Mouse (Mus musculus) forebrain, embryonic 15.5 days (tissue): Measurements from ENCODE around the gene Fads1. TPM values are rescaled to one million over a fixed set of nuclear protein-coding genes. Genes with fewer than 3 reads are reported as not detected.
A peak's percentile ranks its signal among the peaks of the same experiment; 100 is the strongest.

Experiments used
- ATAC-seq: fragments of 200-750 bp; cut with Nextera tagmentation; replicated peaks from 2 replicates; pipeline ENCODE4 v1.8.0; 2017; ENCODE audit warnings: mild to moderate bottlenecking, moderate TSS enrichment, moderate library complexity
- H3K27ac ChIP-seq: fragments of 300-500 bp; sonication (generic); replicated peaks from 2 replicates; pipeline ENCODE4 v1.5.1; 2015; ENCODE audit warnings: mild to moderate bottlenecking, inconsistent platforms
- H3K27me3 ChIP-seq: fragments of 300-500 bp; sonication (generic); 2 replicates; pipeline ENCODE4 v1.6.1; 2015; ENCODE audit warnings: inconsistent platforms
- H3K36me3 ChIP-seq: fragments of 300-500 bp; sonication (generic); 2 replicates; pipeline ENCODE4 v1.6.1; 2015; ENCODE audit warnings: mild to moderate bottlenecking, inconsistent platforms
- H3K4me1 ChIP-seq: fragments of 300-500 bp; sonication (generic); 2 replicates; pipeline ENCODE4 v1.6.1; 2015; ENCODE audit warnings: inconsistent platforms
- H3K4me2 ChIP-seq: fragments of 300-500 bp; sonication (generic); replicated peaks from 2 replicates; pipeline ENCODE4 v1.6.1; 2015; ENCODE audit warnings: mild to moderate bottlenecking, inconsistent platforms
- H3K4me3 ChIP-seq: fragments of 300-500 bp; sonication (generic); 2 replicates; pipeline ENCODE4 v1.5.1; 2015; ENCODE audit warnings: mild to moderate bottlenecking, inconsistent platforms
- H3K9ac ChIP-seq: fragments of 300-500 bp; sonication (generic); replicated peaks from 2 replicates; pipeline ENCODE4 v1.6.1; 2015; ENCODE audit warnings: mild to moderate bottlenecking, inconsistent platforms
- H3K9me3 ChIP-seq: fragments of 300-500 bp; sonication (generic); 2 replicates; pipeline ENCODE4 v1.6.1; 2016; ENCODE audit warnings: inconsistent platforms
- WGBS: fragments of 180-500 bp; shearing (Covaris S2); methylation state at CpG from one replicate; pipeline ENCODE4 v1.1.7; 2015; ENCODE audit warnings: mixed read lengths; 5-methylcytosine and 5-hydroxymethylcytosine counted together
- microRNA-seq: library from miRNA; unstranded; fragments of <30 nt; microRNA quantifications from one replicate; pipeline ENCODE4, GENCODE M21; 2016
- polyA plus RNA-seq: library from polyadenylated mRNA; unstranded; fragments of >200 nt; fragmentation: Nextera tagmentation; extraction: Ambion mirVana; gene quantifications from 2 replicates; pipeline ENCODE4 v1.2.1, GENCODE M21; 2015

Fads1 gene
- polyA plus RNA-seq, 1 experiment from 2014 or later: 166 TPM

GRCm38 (mm10) chr19:10239975-10240653 lies 57.4 kb downstream of the Fads1 start:
- Histone ChIP-seq H3K36me3 (no peaks in the 10 kb centered on the region), H3K27ac (no peak overlapping the region), H3K4me1 (peaks cover 9% of the 10 kb centered on the region; the same call in 1 of the 2 replicates), H3K27me3 (peaks cover 17% of the 10 kb centered on the region), H3K4me2 (peak overlapping the region; percentile 58), H3K4me3 (peak overlapping the region; percentile 40), H3K9ac (peak overlapping the region; percentile 36), H3K9me3 (no peaks in the 10 kb centered on the region)
- ATAC-seq: peak; percentile 12; the same call in 1 of the 2 replicates
- 5% methylated on average over 26 of the region's 26 CpGs for WGBS

DNA sequence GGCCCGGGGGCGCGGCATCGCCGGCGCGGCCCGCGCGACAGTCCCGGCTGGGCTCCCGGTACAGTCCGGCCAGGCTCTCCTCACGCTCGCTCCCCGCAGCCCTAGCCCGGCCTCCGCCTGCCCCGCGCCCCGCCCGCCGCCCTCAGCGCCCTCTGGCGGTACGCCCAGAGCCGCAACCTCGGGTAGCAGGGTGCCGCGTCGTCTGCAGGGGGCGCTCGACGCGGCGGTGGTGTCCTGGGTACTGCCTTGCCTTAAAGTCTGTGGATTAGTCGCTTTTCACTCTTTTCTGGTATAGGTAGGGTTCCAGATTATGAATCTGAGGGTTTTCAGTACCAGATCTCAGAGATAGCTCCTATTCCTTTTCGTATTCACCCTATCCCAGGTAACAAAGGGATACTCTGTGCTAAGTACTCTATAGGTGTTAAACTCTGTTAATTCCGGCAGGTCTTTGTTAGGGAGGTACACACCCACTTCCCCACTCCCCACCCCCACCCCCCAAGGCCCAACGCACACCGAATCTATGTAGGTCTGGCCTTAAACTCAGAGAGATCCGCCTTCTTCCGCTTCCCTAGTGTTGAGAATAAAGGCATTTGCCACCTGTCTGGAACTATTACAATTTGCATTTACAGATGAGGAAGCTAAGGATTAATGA lies 58.1 kb downstream of the Fads1 start, which contains the start of gene Myrf:
Gene Myrf, minus strand, starts transcription at position 95 of the 652 bp plus-strand sequence.
- Histone ChIP-seq H3K27me3 (peaks cover 17% of the 10 kb centered on the region), H3K27ac (no peak within 1 kb of the TSS), H3K4me1 (peaks cover 9% of the 10 kb centered on the region; the same call in 1 of the 2 replicates), H3K4me3 (peak within 1 kb of the TSS; percentile 40), H3K4me2 (peak within 1 kb of the TSS; percentile 58), H3K9me3 (no peaks in the 10 kb centered on the region), H3K9ac (peak within 1 kb of the TSS; percentile 36), H3K36me3 (no peaks in the 10 kb centered on the region)
- ATAC-seq: peak; percentile 77
- WGBS: 8% methylated on average over 43 of the region's 43 CpGs

GRCm38 (mm10) chr19:10242916-10243315 lies 60.2 kb downstream of the Fads1 start:
- Histone ChIP-seq H3K4me1 (peaks cover 9% of the 10 kb centered on the region; the same call in 1 of the 2 replicates), H3K9ac (no peak overlapping the region), H3K27ac (no peak overlapping the region), H3K9me3 (no peaks in the 10 kb centered on the region), H3K4me3 (no peak overlapping the region), H3K36me3 (peaks cover under 1% of the 10 kb centered on the region; the same call in 1 of the 2 replicates), H3K27me3 (peaks cover 17% of the 10 kb centered on the region), H3K4me2 (no peak overlapping the region)
- 5% methylated on average over 8 of the region's 8 CpGs for WGBS
- ATAC-seq: no peak

DNA sequence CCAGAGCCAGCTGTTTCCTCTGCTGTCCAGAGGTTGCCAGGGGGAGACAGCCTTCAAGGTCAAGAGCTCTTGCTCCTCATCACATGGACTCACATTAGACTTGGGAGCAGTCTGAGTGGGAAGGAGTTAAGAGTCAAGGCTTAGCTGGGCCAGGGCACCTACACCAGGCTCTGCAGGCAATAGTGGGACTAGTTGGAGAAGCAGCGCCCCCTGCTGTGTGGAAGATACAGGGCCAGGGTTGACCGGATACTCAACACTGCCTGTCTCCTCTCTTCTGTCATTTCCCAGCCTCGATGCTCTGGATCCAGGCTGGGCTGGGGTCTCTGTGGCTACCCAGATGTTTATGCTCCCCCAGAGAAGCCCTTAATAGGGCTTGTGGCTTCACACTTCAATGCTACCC lies 61.5 kb downstream of the Fads1 start:
- no peak overlapping the region for H3K4me3 ChIP-seq
- H3K9ac ChIP-seq: no peak overlapping the region
- no peak for ATAC-seq
- WGBS: 25% methylated on average over 3 of the region's 3 CpGs
- H3K27me3 ChIP-seq: peaks cover 16% of the 10 kb centered on the region
- peaks cover 3% of the 10 kb centered on the region; the same call in 1 of the 2 replicates for H3K36me3 ChIP-seq
- H3K9me3 ChIP-seq: no peaks in the 10 kb centered on the region
- H3K4me1 ChIP-seq: peaks cover 9% of the 10 kb centered on the region; the same call in 1 of the 2 replicates
- no peak overlapping the region for H3K4me2 ChIP-seq
- H3K27ac ChIP-seq: no peak overlapping the region

Small RNA genes lying within 50 kb of the gene (microRNA-seq; reads per million reads assigned to microRNA genes)
- 1.1 reads per million for gene Mir6993

Other genes with a start within 250 kb of the Fads1 start
- 1,475 and 1,516 TPM in 2 replicates for gene Fth1, start 202.3 kb upstream of the Fads1 start, polyA plus RNA-seq
- 1.2 and 1.3 TPM in 2 replicates for gene Best1, start 181.3 kb upstream of the Fads1 start, polyA plus RNA-seq
- gene Rab3il1, start 181.2 kb upstream of the Fads1 start, polyA plus RNA-seq: 17.3 and 17.9 TPM in 2 replicates
- 14.0 and 15.3 TPM in 2 replicates for gene Fads3, start 141.3 kb upstream of the Fads1 start, polyA plus RNA-seq
- 164 and 166 TPM in 2 replicates for gene Fads2, start 81.1 kb upstream of the Fads1 start, polyA plus RNA-seq
- gene Tmem258, start 21.1 kb downstream of the Fads1 start, polyA plus RNA-seq: 397 and 403 TPM in 2 replicates
- 54.7 and 58.4 TPM in 2 replicates for gene Fen1, start 21.3 kb downstream of the Fads1 start, polyA plus RNA-seq
- gene Myrf, start 57.9 kb downstream of the Fads1 start, polyA plus RNA-seq: 0.18 and 0.26 TPM in 2 replicates
- gene Dagla, start 122.0 kb downstream of the Fads1 start, polyA plus RNA-seq: 6.7 and 6.8 TPM in 2 replicates
- 8.9 and 10.3 TPM in 2 replicates for gene Syt7, start 206.2 kb downstream of the Fads1 start, polyA plus RNA-seq